Comparison of ENCODE assay signal across 9 mouse cellular contexts in genomic region chr2:138256851-138257471, GRCm38 (mm10). TPM values are rescaled to one million over a fixed set of nuclear protein-coding genes. Genes with fewer than 3 reads are reported as not detected.
A peak's percentile ranks its signal among the peaks of the same experiment; 100 is the strongest.
DNase-seq lines count a peak whose midpoint lies in the region; ATAC-seq and TF ChIP-seq lines count a peak whose summit lies in the region.
"Had no signal": no experiment of that assay in that cellular context is flagged by ENCODE, and none has a peak within 500 bp of the region (broad histone marks: within the 10 kb centered on the region; RNA-seq: fewer than 3 reads in every experiment).

No protein-coding gene starts in this region.

- under 1% methylated on average over 46 of the region's 51 CpGs for WGBS in forebrain, embryonic 15.5 days
- WGBS in kidney, adult 2 months, result under 1% methylated on average over 51 of the region's 51 CpGs
- 2% methylated on average over 46 of the region's 51 CpGs for WGBS in stomach, postnatal 0 days

- no peak for TF ChIP-seq EP300 in stomach, postnatal 0 days (optimal IDR thresholded peaks at IDR 0.05)

- no peak for TF ChIP-seq POLR2A in kidney, adult 2 months (IDR thresholded peaks at IDR 0.05; ENCODE audit: low read depth, low read length)

- H3K4me3 ChIP-seq in forebrain, embryonic 15.5 days, result peak overlapping the region; percentile 62
- peak overlapping the region; percentile 80 for H3K4me3 ChIP-seq in kidney, adult 2 months (ENCODE audit: insufficient read depth, low read depth, low read length)
- H3K4me3 ChIP-seq in stomach, postnatal 0 days (ENCODE audit: low read depth, low read length), result peak overlapping the region; percentile 99

- H3K27me3 ChIP-seq in forebrain, embryonic 15.5 days, result no peaks in the 10 kb centered on the region
- no peaks in the 10 kb centered on the region for H3K27me3 ChIP-seq in kidney, adult 2 months (replicated peaks; ENCODE audit: control insufficient read depth, insufficient read depth, low read length)
- no peaks in the 10 kb centered on the region for H3K27me3 ChIP-seq in stomach, postnatal 0 days (ENCODE audit: control insufficient read depth, insufficient read depth, low read length)
- H3K27me3 ChIP-seq: CH12.LX had no signal

- TF ChIP-seq CTCF in kidney, adult 2 months (conservative IDR thresholded peaks at IDR 0.05; ENCODE audit: insufficient read depth, insufficient read length, low read depth, low read length), result no peak
- TF ChIP-seq CTCF in stomach, postnatal 0 days (IDR thresholded peaks at IDR 0.05; ENCODE audit: low read depth), result no peak

- H3K4me2 ChIP-seq in forebrain, embryonic 15.5 days (replicated peaks), result peak overlapping the region; percentile 70
- H3K4me2 ChIP-seq in stomach, postnatal 0 days (replicated peaks; ENCODE audit: low read depth), result peak overlapping the region; percentile 70

- DNase-seq in frontal cortex, postnatal 10 days (ENCODE audit: low spot score in 2 of 2), result no peak
- DNase-seq in adrenal gland, adult 8-10 months, result peak; percentile 39
- peak; percentile 44 for DNase-seq in kidney, adult 2 months
- peak; percentile 57 for DNase-seq in lung, postnatal 10 days
- peak; percentile 64 for DNase-seq in stomach, postnatal 0 days (ENCODE audit: low spot score)
- no peak for DNase-seq in cerebellum, adult 11 months

- peaks cover 28% of the 10 kb centered on the region for H3K4me1 ChIP-seq in forebrain, embryonic 15.5 days
- peaks cover 11% of the 10 kb centered on the region for H3K4me1 ChIP-seq in kidney, adult 2 months (ENCODE audit: control insufficient read depth, insufficient read depth, low read length)
- H3K4me1 ChIP-seq in stomach, postnatal 0 days (replicated peaks; ENCODE audit: control insufficient read depth, insufficient read depth), result peaks cover 3% of the 10 kb centered on the region; the same call in 1 of the 2 replicates

- H3K9ac ChIP-seq in forebrain, embryonic 15.5 days (replicated peaks), result peak overlapping the region; percentile 88
- H3K9ac ChIP-seq in stomach, postnatal 0 days (ENCODE audit: low read length), result peak overlapping the region; percentile 97

- no peaks in the 10 kb centered on the region for H3K9me3 ChIP-seq in forebrain, embryonic 15.5 days
- H3K9me3 ChIP-seq in stomach, postnatal 0 days (ENCODE audit: control insufficient read depth, low read length), result no peaks in the 10 kb centered on the region

- H3K27ac ChIP-seq in forebrain, embryonic 15.5 days (replicated peaks), result peak overlapping the region; percentile 89
- H3K27ac ChIP-seq in kidney, adult 2 months (ENCODE audit: insufficient read depth, low read depth, low read length), result peak overlapping the region; percentile 72; the same call in 1 of the 2 replicates
- H3K27ac ChIP-seq in stomach, postnatal 0 days (replicated peaks), result peak overlapping the region; percentile 98

- no peaks in the 10 kb centered on the region for H3K36me3 ChIP-seq in forebrain, embryonic 15.5 days
- no peaks in the 10 kb centered on the region for H3K36me3 ChIP-seq in kidney, adult 2 months (ENCODE audit: control insufficient read depth, insufficient read depth, low read length)
- no peaks in the 10 kb centered on the region for H3K36me3 ChIP-seq in stomach, postnatal 0 days (ENCODE audit: control insufficient read depth, insufficient read depth, low read length)

- peak; percentile 13; the same call in 1 of the 2 replicates for ATAC-seq in frontal cortex, adult (ENCODE audit: low TSS enrichment)
- ATAC-seq in forebrain, embryonic 15.5 days (replicated peaks), result peak; percentile 80
- ATAC-seq in stomach, postnatal 0 days (ENCODE audit: low FRiP score, low TSS enrichment), result peak; percentile 77

RNA-seq across cellular contexts. Expression of gene Btbd3, which starts 0.6 kb away (rescaled TPM):
- total RNA-seq in adrenal gland, adult 8-10 months (2022), result 10 to 100 TPM; 18.9 to 23.2 (median 21.9) TPM
- 21.7 and 22.2 TPM in 2 replicates for polyA plus RNA-seq in forebrain, embryonic 15.5 days (2015; fragmentation: Nextera tagmentation; extraction: Ambion mirVana)
- 6.7 and 6.9 TPM in 2 replicates for polyA plus RNA-seq in kidney, adult 2 months (2012; rRNA removed)
- 23.7 and 24.7 TPM in 2 replicates for polyA plus RNA-seq in stomach, postnatal 0 days (2015; fragmentation: Nextera tagmentation; extraction: Ambion mirVana)
- total RNA-seq: CH12.LX had no signal

Comparison
In these comparisons a context has a peak if more than half of its experiments do, and no peak if none do; other contexts are left out.
1. ATAC-seq: peak in every context shown above with its lines; median percentile 80 in forebrain, embryonic 15.5 days; 77 in stomach, postnatal 0 days; 13 in frontal cortex, adult.
2. DNase-seq: peak in adrenal gland, adult 8-10 months (single experiment), kidney, adult 2 months (single experiment), lung, postnatal 10 days (single experiment) and stomach, postnatal 0 days (single experiment); none in frontal cortex, postnatal 10 days (0 of 2) and cerebellum, adult 11 months (single experiment).
3. Peak in every context shown above with its lines, with median percentiles within 50 percentile points of each other: H3K27ac ChIP-seq and H3K4me3 ChIP-seq.